Mouse (Mus musculus) lung, embryonic 16.5 days (tissue): ENCODE results near the gene Fam163a. TPM values are rescaled to one million over a fixed set of nuclear protein-coding genes. Genes with fewer than 3 reads are reported as not detected.

Source experiments
- ATAC-seq: fragments of 200-750 bp; cut with Nextera tagmentation; 2 replicates; pipeline ENCODE4 v1.8.0; 2017; ENCODE audit warnings: low read depth, mild to moderate bottlenecking, moderate library complexity
- H3K27ac ChIP-seq: fragments of 300-500 bp; sonication (generic); 2 replicates; pipeline ENCODE4 v1.5.1; 2014; ENCODE audit warnings: mild to moderate bottlenecking, control low read depth, low read length
- H3K27me3 ChIP-seq: fragments of 300-500 bp; sonication (generic); 2 replicates; pipeline ENCODE4 v1.6.1; 2014; ENCODE audit warnings: low read depth, low read length, mixed read lengths; ENCODE audit not compliant: control insufficient read depth, insufficient read depth
- H3K36me3 ChIP-seq: fragments of 300-500 bp; sonication (generic); 2 replicates; pipeline ENCODE4 v1.6.1; 2014; ENCODE audit warnings: low read length; ENCODE audit not compliant: control insufficient read depth, insufficient read depth
- H3K4me1 ChIP-seq: fragments of 300-500 bp; sonication (generic); replicated peaks from 2 replicates; pipeline ENCODE4 v1.6.1; 2014; ENCODE audit warnings: low read length, mixed read lengths; ENCODE audit not compliant: control insufficient read depth, insufficient read depth
- H3K4me2 ChIP-seq: fragments of 300-500 bp; sonication (generic); 2 replicates; pipeline ENCODE4 v1.6.1; 2014; ENCODE audit warnings: low read depth, low read length, control low read depth
- H3K4me3 ChIP-seq: fragments of 300-500 bp; sonication (generic); 2 replicates; pipeline ENCODE4 v1.5.1; 2014; ENCODE audit warnings: mild to moderate bottlenecking, low read length, control low read depth
- H3K9ac ChIP-seq: fragments of 300-500 bp; sonication (generic); 2 replicates; pipeline ENCODE4 v1.6.1; 2014; ENCODE audit warnings: low read length, control low read depth
- H3K9me3 ChIP-seq: fragments of 300-500 bp; sonication (generic); 2 replicates; pipeline ENCODE4 v1.6.1; 2016; ENCODE audit warnings: low read length; ENCODE audit not compliant: control insufficient read depth
- WGBS: fragments of 180-500 bp; shearing (Covaris S2); extraction: QIAGEN DNeasy Blood & Tissue Kit; methylation state at CpG from one replicate; pipeline ENCODE4 v1.1.7; 2014; 5-methylcytosine and 5-hydroxymethylcytosine counted together
- polyA plus RNA-seq: library from polyadenylated mRNA; unstranded; fragments of >200 nt; fragmentation: Nextera tagmentation; extraction: Ambion mirVana; gene quantifications from 2 replicates; pipeline ENCODE4 v1.2.1, GENCODE M21; 2015

Gene Fam163a
- polyA plus RNA-seq, 1 experiment from 2014 or later: 0.54 TPM

- H3K9ac ChIP-seq: no peak overlapping the region
- 36% methylated on average over 3 of the region's 3 CpGs for WGBS
- no peaks in the 10 kb centered on the region for H3K36me3 ChIP-seq
- H3K9me3 ChIP-seq: no peaks in the 10 kb centered on the region
- H3K4me1 ChIP-seq: peaks cover 3% of the 10 kb centered on the region
- no peak overlapping the region for H3K4me3 ChIP-seq
- H3K27me3 ChIP-seq: no peaks in the 10 kb centered on the region
- ATAC-seq: no peak
- no peak overlapping the region for H3K27ac ChIP-seq
- no peak overlapping the region for H3K4me2 ChIP-seq
These were observed 127.2 kb downstream of the Fam163a start for GRCm38 (mm10) chr1:156077655-156078054.

- no peaks in the 10 kb centered on the region for H3K36me3 ChIP-seq
- H3K27ac ChIP-seq: no peak overlapping the region
- H3K4me1 ChIP-seq: peaks cover 3% of the 10 kb centered on the region
- H3K9me3 ChIP-seq: no peaks in the 10 kb centered on the region
- no peak overlapping the region for H3K4me3 ChIP-seq
- no peak overlapping the region for H3K9ac ChIP-seq
- no peak for ATAC-seq
- WGBS: 52% methylated on average over 4 of the region's 4 CpGs
- H3K4me2 ChIP-seq: no peak overlapping the region
- H3K27me3 ChIP-seq: no peaks in the 10 kb centered on the region
These were observed 128.4 kb downstream of the Fam163a start for GRCm38 (mm10) chr1:156076474-156076873.

GRCm38 (mm10) chr1:156074575-156074974 lies 130.3 kb downstream of the Fam163a start:
- Histone ChIP-seq H3K9ac (no peak overlapping the region), H3K4me1 (peaks cover 3% of the 10 kb centered on the region), H3K4me3 (no peak overlapping the region), H3K36me3 (no peaks in the 10 kb centered on the region), H3K27me3 (no peaks in the 10 kb centered on the region), H3K27ac (no peak overlapping the region), H3K4me2 (no peak overlapping the region), H3K9me3 (no peaks in the 10 kb centered on the region)
- ATAC-seq: 0 out of 2 replicates have a peak, but pooled peaks have one; percentile 45
- WGBS: 23% methylated on average over 8 of the region's 8 CpGs

GRCm38 (mm10) chr1:156073169-156073821 lies 131.5 kb downstream of the Fam163a start:
- Histone ChIP-seq H3K4me1 (peaks cover 3% of the 10 kb centered on the region), H3K27me3 (no peaks in the 10 kb centered on the region), H3K4me2 (no peak overlapping the region), H3K9ac (no peak overlapping the region), H3K4me3 (no peak overlapping the region), H3K27ac (no peak overlapping the region), H3K9me3 (no peaks in the 10 kb centered on the region), H3K36me3 (no peaks in the 10 kb centered on the region)
- WGBS: 51% methylated on average over 15 of the region's 15 CpGs
- no peak for ATAC-seq

GRCm38 (mm10) chr1:156070106-156070505 lies 134.7 kb downstream of the Fam163a start:
- H3K9ac ChIP-seq: no peak overlapping the region
- no peak overlapping the region for H3K4me3 ChIP-seq
- no peaks in the 10 kb centered on the region for H3K9me3 ChIP-seq
- no peak overlapping the region for H3K27ac ChIP-seq
- H3K36me3 ChIP-seq: peaks cover 7% of the 10 kb centered on the region
- no peaks in the 10 kb centered on the region for H3K27me3 ChIP-seq
- WGBS: 71% methylated on average over 14 of the region's 14 CpGs
- H3K4me2 ChIP-seq: no peak overlapping the region
- ATAC-seq: no peak
- H3K4me1 ChIP-seq: peaks cover 3% of the 10 kb centered on the region

- no peak overlapping the region for H3K27ac ChIP-seq
- WGBS: 63% methylated on average over 3 of the region's 3 CpGs
- ATAC-seq: no peak
These were observed 138.7 kb downstream of the Fam163a start for GRCm38 (mm10) chr1:156066133-156066532.

GRCm38 (mm10) chr1:156062193-156062592 lies 142.6 kb downstream of the Fam163a start:
- H3K36me3 ChIP-seq: peaks cover 39% of the 10 kb centered on the region
- 79% methylated on average over 4 of the region's 4 CpGs for WGBS
- no peak overlapping the region for H3K4me2 ChIP-seq
- H3K4me3 ChIP-seq: no peak overlapping the region
- ATAC-seq: no peak
- H3K9ac ChIP-seq: no peak overlapping the region
- no peak overlapping the region for H3K27ac ChIP-seq
- H3K27me3 ChIP-seq: no peaks in the 10 kb centered on the region
- H3K9me3 ChIP-seq: no peaks in the 10 kb centered on the region
- H3K4me1 ChIP-seq: no peaks in the 10 kb centered on the region

More at GRCm38 (mm10) chr1:156066133-156066532, 138.7 kb downstream of the Fam163a start:
- H3K9me3 ChIP-seq: no peaks in the 10 kb centered on the region
- H3K4me1 ChIP-seq: no peaks in the 10 kb centered on the region
- H3K4me2 ChIP-seq: no peak overlapping the region
- H3K36me3 ChIP-seq: peaks cover 33% of the 10 kb centered on the region
- no peak overlapping the region for H3K4me3 ChIP-seq
- no peaks in the 10 kb centered on the region for H3K27me3 ChIP-seq
- H3K9ac ChIP-seq: no peak overlapping the region

GRCm38 (mm10) chr1:156058207-156058606 lies 146.6 kb downstream of the Fam163a start:
- Histone ChIP-seq H3K9me3 (no peaks in the 10 kb centered on the region), H3K9ac (no peak overlapping the region), H3K27ac (no peak overlapping the region), H3K36me3 (peaks cover 24% of the 10 kb centered on the region), H3K4me1 (no peaks in the 10 kb centered on the region), H3K4me3 (no peak overlapping the region), H3K27me3 (no peaks in the 10 kb centered on the region), H3K4me2 (no peak overlapping the region)
- ATAC-seq: no peak
- 85% methylated on average over 2 of the region's 2 CpGs for WGBS

- Histone ChIP-seq H3K27me3 (no peaks in the 10 kb centered on the region), H3K36me3 (peaks cover 26% of the 10 kb centered on the region), H3K4me3 (no peak overlapping the region), H3K9ac (no peak overlapping the region), H3K4me1 (peaks cover 12% of the 10 kb centered on the region), H3K9me3 (no peaks in the 10 kb centered on the region), H3K27ac (no peak overlapping the region), H3K4me2 (no peak overlapping the region)
- ATAC-seq: no peak
- 77% methylated on average over 3 of the region's 3 CpGs for WGBS
These were observed 158.1 kb downstream of the Fam163a start for GRCm38 (mm10) chr1:156046688-156047087.
